Mouse (Mus musculus) liver, adult 2 months (tissue): ENCODE measurements around the gene Col5a1.

Source experiments
- CTCF ChIP-seq: fragments of 200-500 bp; IDR thresholded peaks from 2 replicates; pipeline ENCODE4 v1.5.1; 2011; ENCODE audit warnings: low read depth, low read length, control low read depth
- POLR2A ChIP-seq: fragments of 200-500 bp; IDR thresholded peaks from 2 replicates; pipeline ENCODE4 v1.6.1; 2011; ENCODE audit warnings: low read length, control low read depth; ENCODE audit not compliant: insufficient read depth; ENCODE audit errors: extremely low read depth

GRCm38 (mm10) chr2:27888603-27889545 is 2.6 kb downstream of the Col5a1 start:
- TF ChIP-seq POLR2A = no peak
- TF ChIP-seq CTCF = no peak
